Mouse (Mus musculus) CH12.LX (cell line): ENCODE data around the gene Npas1. TPM values are rescaled to one million over a fixed set of nuclear protein-coding genes. Genes with fewer than 3 reads are reported as not detected.
A peak's percentile ranks its signal among the peaks of the same experiment; 100 is the strongest.

ENCODE experiments used
- DNase-seq: peaks from one replicate; pipeline ENCODE4 v3.0.0-alpha.2; 2013; ENCODE audit errors: extremely low read depth
- H3K27ac ChIP-seq: 2 replicates; pipeline ENCODE4 v1.5.1; 2012; ENCODE audit warnings: low read depth, mild to moderate bottlenecking, control low read depth, moderate library complexity; ENCODE audit not compliant: insufficient read depth
- H3K27me3 ChIP-seq: replicated peaks from 2 replicates; pipeline ENCODE3; 2012; ENCODE audit warnings: inconsistent platforms
- H3K36me3 ChIP-seq, 2 experiments: replicated peaks in 1 of 2; 2 replicates each; pipeline versions ENCODE3 to v1.6.1; 2012; ENCODE audit warnings: inconsistent platforms in 1 of 2, low read length in 1 of 2, mild to moderate bottlenecking in 1 of 2, mixed read lengths in 1 of 2, moderate library complexity in 1 of 2; ENCODE audit not compliant: control insufficient read depth in 1 of 2, insufficient read depth in 1 of 2
- H3K4me1 ChIP-seq, 2 experiments: 2 replicates each; pipeline ENCODE4 v1.6.1; 2012; ENCODE audit warnings: inconsistent platforms in 1 of 2, moderate library complexity in 1 of 2; ENCODE audit not compliant: insufficient read depth in 2 of 2, control insufficient read depth in 1 of 2
- H3K4me2 ChIP-seq: 2 replicates; pipeline ENCODE4 v1.6.1; 2012; ENCODE audit warnings: low read depth, mild to moderate bottlenecking, control low read depth; ENCODE audit not compliant: poor library complexity, insufficient read depth, severe bottlenecking
- H3K4me3 ChIP-seq, 3 experiments: fragments of 150-350 bp in 1 of 3; sonication (generic) in 1 of 3; replicated peaks in 1 of 3; 2 replicates each; pipeline versions ENCODE3 to v1.5.1; 2011 to 2012; ENCODE audit warnings: low read depth in 2 of 3, low read length in 2 of 3, mild to moderate bottlenecking in 2 of 3, moderate library complexity in 2 of 3, control low read depth in 1 of 3, improper control_type of control experiment in 1 of 3, inconsistent platforms in 1 of 3, mixed read lengths in 1 of 3; ENCODE audit not compliant: poor library complexity in 1 of 3
- H3K79me2 ChIP-seq: replicated peaks from 2 replicates; pipeline ENCODE4 v1.6.1; 2012; ENCODE audit warnings: mild to moderate bottlenecking, moderate library complexity; ENCODE audit not compliant: control insufficient read depth, poor library complexity, insufficient read depth, severe bottlenecking; ENCODE audit errors: extremely low read depth
- H3K9ac ChIP-seq: 2 replicates; pipeline ENCODE4 v1.6.1; 2012; ENCODE audit warnings: low read depth, mild to moderate bottlenecking, control low read depth, moderate library complexity; ENCODE audit not compliant: insufficient read depth
- H3K9me3 ChIP-seq: replicated peaks from 2 replicates; pipeline ENCODE3; 2012; ENCODE audit warnings: low read length, inconsistent platforms, mixed read lengths
- CHD1 ChIP-seq: IDR thresholded peaks from 2 replicates; pipeline ENCODE4 v1.6.1; 2012; ENCODE audit warnings: low read depth, low read length, improper control_type of control experiment, inconsistent platforms
- CTCF ChIP-seq, 2 experiments: IDR thresholded peaks in 1 of 2; conservative IDR thresholded peaks in 1 of 2; 2 replicates each; pipeline ENCODE4 v1.5.1; 2011 to 2012; ENCODE audit warnings: low read depth in 2 of 2, low read length in 2 of 2, improper control_type of control experiment in 1 of 2, inconsistent platforms in 1 of 2, mild to moderate bottlenecking in 1 of 2, moderate library complexity in 1 of 2
- E2F4 ChIP-seq: IDR thresholded peaks from 2 replicates; pipeline ENCODE4 v1.6.1; 2011; ENCODE audit warnings: low read depth, low read length, improper control_type of control experiment; ENCODE audit not compliant: insufficient replicate concordance
- JUND ChIP-seq: conservative IDR thresholded peaks from 2 replicates; pipeline ENCODE4 v1.6.1; 2011; ENCODE audit warnings: low read depth, low read length, improper control_type of control experiment
- KAT2A ChIP-seq: IDR thresholded peaks from 2 replicates; pipeline ENCODE4 v1.6.1; 2012; ENCODE audit warnings: low read length, improper control_type of control experiment, inconsistent platforms; ENCODE audit not compliant: insufficient replicate concordance
- MAFK ChIP-seq: IDR thresholded peaks from 2 replicates; pipeline ENCODE4 v1.6.1; 2011; ENCODE audit warnings: low read length, improper control_type of control experiment; ENCODE audit not compliant: insufficient replicate concordance
- MAZ ChIP-seq: IDR thresholded peaks from 2 replicates; pipeline ENCODE4 v1.6.1; 2012; ENCODE audit warnings: low read depth, mild to moderate bottlenecking, inconsistent platforms, low read length, improper control_type of control experiment, moderate library complexity
- NELFE ChIP-seq: IDR thresholded peaks from 2 replicates; pipeline ENCODE4 v1.6.1; 2011; ENCODE audit warnings: low read depth, low read length, improper control_type of control experiment
- POLR2A ChIP-seq: IDR thresholded peaks from 2 replicates; pipeline ENCODE4 v1.6.1; 2011; ENCODE audit warnings: low read depth, mild to moderate bottlenecking, improper control_type of control experiment, low read length
- RAD21 ChIP-seq: IDR thresholded peaks from 2 replicates; pipeline ENCODE4 v1.6.1; 2011; ENCODE audit warnings: low read depth, mild to moderate bottlenecking, low read length, improper control_type of control experiment, moderate library complexity
- RCOR1 ChIP-seq: conservative IDR thresholded peaks from 2 replicates; pipeline ENCODE4 v1.6.1; 2012; ENCODE audit warnings: low read depth, mild to moderate bottlenecking, inconsistent platforms, low read length, improper control_type of control experiment
- SMC3 ChIP-seq: IDR thresholded peaks from 2 replicates; pipeline ENCODE4 v1.6.1; 2011; ENCODE audit warnings: low read depth, low read length, improper control_type of control experiment
- TCF12 ChIP-seq: IDR thresholded peaks from 2 replicates; pipeline ENCODE4 v1.6.1; 2014; ENCODE audit warnings: low read depth, mild to moderate bottlenecking, inconsistent platforms, low read length, improper control_type of control experiment
- UBTF ChIP-seq: IDR thresholded peaks from 2 replicates; pipeline ENCODE4 v1.6.1; 2012; ENCODE audit warnings: low read depth, mild to moderate bottlenecking, inconsistent platforms, low read length, improper control_type of control experiment, moderate library complexity
- ZNF384 ChIP-seq: IDR thresholded peaks from 2 replicates; pipeline ENCODE4 v1.6.1; 2012; ENCODE audit warnings: low read depth, low read length, improper control_type of control experiment, inconsistent platforms
- dilution Hi-C: fragments of 300-500 bp; cut with MboI; formaldehyde crosslinking; loops from 2 replicates; pipeline ENCODE4 v1.14.3; 2020; ENCODE audit warnings: low sequenced_read_pairs; ENCODE audit not compliant: extremely low pct_unique_long_range_greater_than_20kb, extremely low pct_ligation_motif_present
- in situ Hi-C: fragments of 300-500 bp; cut with MboI; formaldehyde crosslinking; loops from 3 replicates; pipeline ENCODE4 v1.14.3; 2019; ENCODE audit warnings: low sequenced_read_pairs, low pct_ligation_motif_present, low pct_unique_long_range_greater_than_20kb, mixed read lengths
- polyA plus RNA-seq: library from polyadenylated mRNA; unstranded; fragments of >175 nt; gene quantifications from 2 replicates; pipeline ENCODE4 v1.2.1, GENCODE M21; 2012; ENCODE audit warnings: low read depth; ENCODE audit not compliant: insufficient read length
- total RNA-seq, 2 experiments: library from RNA; depleted of rRNA; stranded (reverse); fragments of 300-350 nt in 1 of 2; fragments of >200 nt in 1 of 2; gene quantifications; 2 replicates each; pipeline ENCODE4 v1.2.3; 2012 to 2014

The Npas1 gene
- total and polyA plus RNA-seq, 3 experiments = 0.08 to 0.56 TPM; not detected in 1

DNA sequence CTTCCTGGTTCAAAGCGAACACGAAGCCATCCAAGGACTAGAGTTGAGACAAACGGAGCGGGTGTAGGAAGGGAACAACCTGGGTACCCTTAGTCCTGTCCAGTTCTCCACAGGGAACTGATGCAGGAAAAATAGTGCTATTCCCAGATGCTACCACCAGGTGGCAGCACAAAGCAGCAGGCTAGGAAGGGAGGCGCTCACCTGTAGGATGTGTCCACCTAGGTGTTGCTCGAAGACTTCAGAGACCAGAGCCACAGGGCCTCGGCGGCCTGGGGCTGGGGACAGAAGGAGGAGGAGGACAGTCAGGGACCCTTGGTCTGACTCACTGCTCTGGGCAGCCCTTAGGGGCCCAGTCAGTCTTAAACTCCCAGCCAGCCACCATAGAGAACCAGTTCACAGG, 12.4 kb downstream of the Npas1 start:
- Histone ChIP-seq H3K27ac (no peak overlapping the region), H3K4me3 (no peak overlapping the region), H3K4me2 (no peak overlapping the region), H3K4me1 (peaks cover 5 to 6% of the 10 kb centered on the region in 2 experiments; a peak in 3 of 4 replicates), H3K9me3 (no peaks in the 10 kb centered on the region), H3K9ac (no peak overlapping the region), H3K27me3 (peaks cover 5% of the 10 kb centered on the region), H3K79me2 (no peaks in the 10 kb centered on the region), H3K36me3 (no peaks in the 10 kb centered on the region)
- in situ Hi-C loops = loop anchor here (5.0 kb wide), 1 partner anchor 68 kb away; no protein-coding TSS in a partner anchor
- dilution Hi-C loops = no loop called here
- peak; percentile 57 for DNase-seq
- TF ChIP-seq JUND (no peak), SMC3 (peak; percentile 85), NELFE (peak; percentile 34; the same call in 1 of the 2 replicates), POLR2A (no peak), CTCF (conservative IDR thresholded peaks at IDR 0.05 in 1 of 2, IDR thresholded peaks at IDR 0.05 in 1 of 2; ENCODE audit: low read depth in 2 of 2, low read length in 2 of 2) (peak; percentile 83 to 92), E2F4 (no peak), RAD21 (peak; percentile 49)

- dilution Hi-C loops = no loop called here
- TF ChIP-seq RCOR1 (peak; percentile 60; the same call in 1 of the 2 replicates), RAD21 (peak; percentile 58), CTCF (conservative IDR thresholded peaks at IDR 0.05 in 1 of 2, IDR thresholded peaks at IDR 0.05 in 1 of 2; ENCODE audit: low read depth in 2 of 2, low read length in 2 of 2) (peak; percentile 82 to 87), SMC3 (peak; percentile 78), TCF12 (peak; percentile 14; the same call in 1 of the 2 replicates), MAZ (no peak)
- TF ChIP-seq, all 38 proteins: peak for 5
- peak; percentile 71 for DNase-seq
- Histone ChIP-seq H3K9me3 (no peaks in the 10 kb centered on the region), H3K4me1 (peaks cover 5 to 6% of the 10 kb centered on the region in 2 experiments; a peak in 3 of 4 replicates), H3K36me3 (peaks cover 0 to 10% of the 10 kb centered on the region in 2 experiments), H3K9ac (no peak overlapping the region), H3K4me3 (no peak overlapping the region), H3K4me2 (no peak overlapping the region), H3K27ac (no peak overlapping the region), H3K27me3 (peaks cover 3% of the 10 kb centered on the region), H3K79me2 (no peaks in the 10 kb centered on the region)
- in situ Hi-C loops = no loop called here
Measured at GRCm38 (mm10) chr7:16463214-16463613, 14.3 kb downstream of the Npas1 start.

- peaks cover 5 to 6% of the 10 kb centered on the region in 2 experiments; a peak in 3 of 4 replicates for H3K4me1 ChIP-seq
Measured at GRCm38 (mm10) chr7:16461705-16462104, 15.8 kb downstream of the Npas1 start.

More at GRCm38 (mm10) chr7:16461705-16462104, 15.8 kb downstream of the Npas1 start:
- dilution Hi-C loops (no loop called here), in situ Hi-C loops (no loop called here)
- no peaks in the 10 kb centered on the region for H3K79me2 ChIP-seq
- no peak for DNase-seq
- H3K4me3 ChIP-seq = no peak overlapping the region
- no peak overlapping the region for H3K27ac ChIP-seq
- TF ChIP-seq MAFK (no peak), KAT2A (no peak), RAD21 (no peak), UBTF (no peak), CHD1 (no peak), ZNF384 (no peak)
- H3K9ac ChIP-seq = no peak overlapping the region
- H3K9me3 ChIP-seq = no peaks in the 10 kb centered on the region
- H3K4me2 ChIP-seq = no peak overlapping the region
- peaks cover 3% of the 10 kb centered on the region for H3K27me3 ChIP-seq
- peaks cover 0 to 25% of the 10 kb centered on the region in 2 experiments for H3K36me3 ChIP-seq
